Mouse (Mus musculus): ENCODE data around the gene Acsl4.

Acsl4 gene

GRCm38 (mm10) chrX:142359031-142359430, 31.3 kb downstream of the Acsl4 start:
- DNase-seq (ENCODE audit: low read depth, low spot score): no peak

- DNase-seq (ENCODE audit: low read depth, low spot score): no peak
Observed at GRCm38 (mm10) chrX:142358427-142358826, 31.9 kb downstream of the Acsl4 start.

- no peak for DNase-seq (ENCODE audit: low read depth, low spot score)
Observed at GRCm38 (mm10) chrX:142336207-142336606, 54.1 kb downstream of the Acsl4 start.

DNA sequence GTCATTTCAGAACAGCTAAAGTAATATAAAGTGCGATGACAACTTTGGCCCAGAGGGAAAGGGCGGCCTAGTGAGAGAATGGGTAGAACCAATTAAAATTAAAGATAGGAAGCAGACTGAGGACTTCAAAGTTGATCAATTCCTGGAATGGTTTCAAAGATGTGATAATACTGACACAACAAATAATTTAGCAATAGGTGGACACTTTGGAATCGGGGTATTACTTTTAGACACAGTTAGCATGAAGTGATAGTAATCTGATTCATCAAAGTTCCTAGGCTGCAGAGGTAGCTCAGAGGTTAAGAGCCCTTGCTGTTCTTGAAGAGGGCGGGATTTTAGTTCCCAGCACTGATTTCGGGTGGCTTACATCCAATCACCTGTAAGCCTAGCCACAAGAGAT, 54.8 kb downstream of the Acsl4 start:
- DNase-seq (ENCODE audit: low read depth, low spot score): no peak

DNA sequence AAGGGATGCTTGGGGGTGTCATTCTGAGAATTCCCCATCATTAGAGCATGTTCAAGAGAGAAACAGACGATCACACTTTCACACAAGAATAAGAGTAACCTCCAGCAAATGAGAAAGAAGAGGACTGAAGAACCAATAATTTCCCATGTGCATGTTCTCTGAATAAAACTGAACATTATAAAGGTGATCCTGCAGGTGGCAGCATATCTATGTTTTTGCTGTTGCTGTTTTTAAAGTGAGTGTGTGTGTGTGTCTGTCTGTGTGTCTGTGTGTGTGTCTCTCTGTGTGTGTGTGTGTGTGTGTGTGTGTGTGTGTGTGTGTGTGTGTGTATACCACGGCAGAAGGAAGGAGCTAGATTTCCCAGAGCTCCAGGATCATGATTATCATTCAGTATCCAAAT, 64.6 kb downstream of the Acsl4 start:
- no peak for DNase-seq (ENCODE audit: low read depth, low spot score)

GRCm38 (mm10) chrX:142316106-142316505, 74.2 kb downstream of the Acsl4 start:
- peak; percentile 11 for DNase-seq (ENCODE audit: low read depth, low spot score)

DNA sequence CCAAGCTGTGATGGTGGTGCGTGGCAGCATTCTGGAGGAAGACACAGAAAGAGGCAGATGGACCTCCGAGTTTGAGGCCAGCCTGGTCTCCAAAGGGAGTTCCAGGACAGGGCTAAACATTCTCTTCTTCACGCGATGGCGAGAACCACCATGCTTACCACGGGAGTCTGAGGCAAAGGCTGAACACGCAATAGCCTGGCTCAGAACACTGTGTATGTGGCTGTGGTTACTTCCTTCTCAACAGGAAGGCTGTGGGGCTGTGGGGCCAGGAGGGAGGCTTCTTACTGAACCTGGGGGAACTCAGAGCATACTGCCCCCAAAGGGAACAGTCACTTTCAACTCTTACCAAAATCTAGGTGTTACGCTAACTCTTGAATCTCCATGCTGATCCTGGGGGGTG, 75.1 kb downstream of the Acsl4 start:
- no peak for DNase-seq (ENCODE audit: low read depth, low spot score)

DNA sequence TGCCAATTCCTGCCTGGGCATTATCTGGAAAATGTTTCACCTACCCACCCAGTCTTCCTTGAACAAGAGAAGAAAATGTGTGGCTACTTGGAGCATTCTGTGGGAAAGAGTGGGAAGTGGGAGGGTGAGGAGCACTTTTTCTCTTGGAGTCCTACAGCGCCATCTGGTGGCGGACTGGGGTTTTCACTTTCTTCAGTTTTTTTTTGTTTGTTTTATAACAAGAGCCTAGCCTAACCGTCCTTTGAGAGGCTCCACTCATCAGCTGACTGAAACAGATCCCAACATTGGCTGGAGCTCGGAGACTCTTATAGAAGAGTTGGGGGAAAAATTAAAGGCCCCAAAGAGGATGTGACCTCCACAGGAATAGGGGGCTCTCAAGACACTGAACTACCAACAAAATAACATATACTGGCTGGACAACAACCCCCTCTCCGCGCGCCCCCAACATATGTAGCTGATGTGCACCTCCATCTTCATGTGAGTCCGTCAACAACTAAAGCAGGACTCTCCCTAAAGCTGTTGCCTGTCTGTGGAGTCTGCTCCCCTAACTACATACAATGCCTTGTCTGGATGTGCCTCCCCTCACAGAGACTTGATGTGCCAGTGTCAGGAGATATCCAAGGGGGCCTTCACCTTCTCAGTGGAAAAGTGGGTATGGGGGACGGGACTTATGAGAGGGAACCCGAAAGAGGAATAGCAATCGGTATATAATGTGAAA, 75.9 kb downstream of the Acsl4 start:
- DNase-seq (ENCODE audit: low read depth, low spot score): peak; percentile 75

DNA sequence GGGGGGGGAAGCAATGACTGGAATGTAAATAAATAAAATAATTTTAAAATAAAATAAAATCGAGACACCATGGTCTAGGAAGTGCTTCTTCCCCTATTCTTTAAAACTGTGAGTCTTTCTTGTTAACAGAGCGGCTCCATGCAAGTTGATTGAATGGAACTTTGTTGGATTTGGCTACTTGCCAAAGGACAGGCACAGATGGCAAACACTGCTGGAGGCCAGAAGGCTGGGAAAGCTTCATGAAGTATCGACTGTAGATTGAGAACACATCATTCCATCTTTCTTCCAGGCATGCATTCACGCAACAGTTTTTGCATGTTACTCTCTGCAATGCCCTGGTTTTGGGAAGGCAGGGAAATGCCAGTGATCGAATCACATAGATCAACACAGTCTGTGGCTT, 79.9 kb downstream of the Acsl4 start:
- peak; percentile 45 for DNase-seq (ENCODE audit: low read depth, low spot score)

GRCm38 (mm10) chrX:142305869-142306581, 84.3 kb downstream of the Acsl4 start, which contains the start of gene Kcne1l:
Gene Kcne1l (minus strand): TSS chrX:142306294.
- DNase-seq (ENCODE audit: low read depth, low spot score): peak; percentile 37

DNA sequence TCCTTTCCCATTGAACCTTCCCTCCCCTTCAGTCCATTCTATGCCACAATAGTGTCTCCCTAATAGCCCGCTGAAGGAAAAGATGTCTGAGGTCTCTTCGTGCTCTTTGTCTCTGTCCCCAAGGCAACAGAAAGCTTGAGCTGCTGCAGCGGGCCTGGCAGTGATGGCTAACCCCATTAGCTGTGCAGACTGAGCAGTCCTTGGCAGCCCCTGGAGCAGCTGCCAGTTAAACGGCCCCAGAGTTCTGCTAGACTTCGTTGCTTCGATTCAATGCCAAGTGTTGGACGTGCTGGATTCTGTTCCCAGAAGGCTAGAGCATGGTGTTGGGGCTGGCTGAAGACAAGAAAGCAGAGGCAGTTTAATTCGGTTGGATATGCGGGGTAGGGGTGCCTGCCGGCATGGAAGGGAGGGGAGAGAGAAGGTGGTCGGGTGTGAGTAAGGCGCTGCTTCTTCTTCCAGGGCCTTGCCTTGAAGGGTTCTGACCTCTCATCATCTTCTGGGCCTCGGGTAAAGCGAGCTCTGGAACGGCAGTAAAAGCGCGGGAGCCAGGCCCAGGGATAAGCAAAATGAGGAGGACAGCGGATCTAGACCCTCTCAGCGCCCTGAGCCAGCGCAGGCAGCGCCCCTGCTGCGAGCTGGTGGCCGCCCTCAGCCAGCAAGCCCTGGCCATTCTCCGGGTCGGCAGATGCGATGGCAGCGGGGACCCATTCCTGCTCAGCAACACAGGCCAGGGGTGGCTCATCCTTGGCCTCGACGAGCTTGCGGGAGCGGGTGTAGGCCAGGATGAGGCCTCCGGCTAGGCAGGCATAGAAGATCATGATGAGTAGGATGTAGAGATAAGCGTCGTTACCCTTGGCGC, 85.1 kb downstream of the Acsl4 start:
- DNase-seq (ENCODE audit: low read depth, low spot score): peak; percentile 22

DNA sequence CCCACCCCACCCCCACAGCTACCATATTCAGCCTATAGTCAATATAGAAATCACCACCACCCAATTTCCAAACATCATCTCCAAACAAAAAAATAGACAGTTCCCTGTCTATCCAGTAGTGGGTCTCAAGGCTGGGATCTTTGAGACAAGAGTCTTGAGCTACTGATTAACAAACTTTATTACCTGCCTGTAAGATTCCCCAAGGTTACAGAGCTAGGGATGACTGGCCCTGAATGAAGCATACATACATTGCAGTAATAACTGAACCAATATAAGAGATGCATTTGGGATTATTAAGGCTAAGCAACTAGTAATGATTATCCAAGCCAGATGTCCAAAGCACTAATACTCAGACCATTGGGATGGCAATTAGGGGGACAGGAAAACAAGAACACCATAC, 85.7 kb downstream of the Acsl4 start:
- DNase-seq (ENCODE audit: low read depth, low spot score): no peak

DNA sequence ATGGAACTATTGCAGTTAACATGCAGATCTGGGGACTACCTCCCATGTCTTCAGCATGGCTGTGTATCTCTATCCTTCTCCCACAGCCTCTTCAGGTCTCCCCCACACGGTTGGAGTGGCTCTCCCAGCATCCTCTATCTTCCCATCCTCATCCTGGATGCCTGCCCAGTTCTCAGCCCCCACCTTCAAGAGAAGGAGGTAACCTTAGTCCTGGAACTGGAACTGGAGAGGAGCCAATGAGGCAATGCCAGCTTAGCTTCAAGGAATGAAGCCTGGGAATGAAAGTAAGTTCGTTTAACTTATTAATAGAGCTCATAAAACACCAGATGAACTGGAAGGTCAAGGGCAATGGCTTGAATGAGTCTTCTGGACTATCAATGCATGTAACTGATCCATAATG, 86.9 kb downstream of the Acsl4 start:
- no peak for DNase-seq (ENCODE audit: low read depth, low spot score)

DNA sequence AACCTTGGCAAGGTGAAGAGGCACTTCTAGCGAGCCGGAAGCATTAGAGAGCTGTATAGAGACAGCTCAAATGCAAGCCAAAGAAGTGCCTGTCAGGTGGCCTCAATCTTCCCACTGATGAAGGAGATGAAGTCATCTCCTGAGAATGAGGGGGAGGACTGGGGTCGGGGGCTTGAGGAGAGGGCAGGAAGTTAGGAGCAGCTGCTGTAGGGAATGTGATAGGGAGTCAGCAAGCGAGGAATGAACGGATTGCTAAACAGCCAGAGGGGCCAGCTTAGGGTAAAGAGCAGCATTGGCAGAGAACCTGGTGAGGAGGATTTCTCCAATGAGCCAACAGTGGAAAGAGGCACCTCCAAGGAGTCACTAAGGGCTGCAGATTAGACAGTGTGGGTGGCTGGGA, 104.4 kb downstream of the Acsl4 start:
- peak; percentile 22 for DNase-seq (ENCODE audit: low read depth, low spot score)

GRCm38 (mm10) chrX:142276573-142276972, 113.8 kb downstream of the Acsl4 start:
- no peak for DNase-seq (ENCODE audit: low read depth, low spot score)

- DNase-seq (ENCODE audit: low read depth, low spot score): no peak
Observed at GRCm38 (mm10) chrX:142276031-142276430, 114.3 kb downstream of the Acsl4 start.
